Mouse (Mus musculus) adrenal gland, postnatal 14 days (tissue): ENCODE measurements at regions not wholly inside any gene's neighbourhood (a gene's known extent, or its start where the extent isn't known, plus 50 kb on each side); places are given as distances from the start of the nearest gene placed in this dataset.

Source experiments
- DNase-seq: peaks from one replicate; pipeline ENCODE4 v3.0.0; 2021; ENCODE audit warnings: mixed read lengths

DNA sequence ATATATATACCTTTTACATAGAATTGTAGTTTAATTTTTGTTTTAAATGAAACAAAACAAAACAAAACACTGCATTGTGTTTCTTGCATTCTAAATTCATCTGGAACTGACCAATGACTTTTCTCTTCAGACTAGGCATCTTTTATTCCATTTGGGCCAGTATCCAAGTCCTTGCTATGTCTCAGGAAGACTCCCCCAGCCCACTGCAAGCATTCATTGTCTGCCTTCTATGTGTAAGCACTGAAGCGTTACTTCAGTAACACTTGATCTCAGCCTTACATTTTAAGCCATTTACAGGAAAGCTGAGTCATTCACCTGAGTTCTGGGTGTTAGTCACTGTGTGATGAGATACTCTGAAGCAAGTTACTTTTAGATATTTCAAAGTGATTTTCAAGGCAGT lies 425.3 kb upstream of the Ccnh start:
- DNase-seq = no peak

GRCm38 (mm10) chr13:84771956-84772355 lies 417.3 kb upstream of the Ccnh start:
- no peak for DNase-seq

DNA sequence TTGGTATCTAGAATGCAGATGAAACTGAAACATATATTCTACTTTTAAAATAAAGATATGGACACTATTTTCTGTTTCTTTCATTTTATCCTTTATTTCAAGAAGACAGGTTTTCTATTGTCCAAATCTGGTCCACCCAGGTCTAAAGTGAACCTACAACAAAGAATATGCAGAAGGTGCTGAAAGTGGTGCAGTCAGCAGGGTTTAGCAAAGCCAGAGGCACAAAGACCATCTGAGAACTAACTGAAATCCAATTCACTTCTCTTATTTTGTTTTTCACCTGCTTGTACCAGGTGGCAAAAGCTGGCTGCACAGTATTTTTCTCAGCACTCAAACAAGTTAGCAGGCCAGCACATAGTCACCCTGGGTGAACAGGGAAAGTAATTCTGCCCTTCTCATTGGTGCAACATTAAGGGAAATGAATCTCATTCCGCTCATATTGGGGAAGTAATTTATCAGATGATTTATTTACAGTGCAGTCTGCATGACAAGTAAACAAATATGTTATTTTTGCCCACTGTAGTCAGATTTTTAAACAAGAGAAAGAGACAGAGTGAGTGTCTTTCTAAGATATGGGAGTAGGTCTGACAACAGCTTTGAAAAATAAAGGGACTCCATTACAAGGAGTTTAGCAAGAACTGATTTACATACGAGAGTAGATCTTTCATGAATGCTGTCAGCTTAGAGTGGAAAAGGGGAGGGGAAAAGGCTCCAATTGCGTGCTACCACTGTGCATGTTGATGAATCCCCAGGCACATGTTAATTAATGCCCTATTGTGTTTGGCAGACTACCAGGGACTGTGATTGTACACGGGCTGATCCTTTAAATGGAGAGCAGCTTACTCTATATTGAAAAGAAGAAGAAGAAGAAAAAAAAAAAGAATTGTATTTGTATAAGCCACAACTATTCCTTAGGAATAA lies 405.9 kb upstream of the Ccnh start:
- no peak for DNase-seq

DNA sequence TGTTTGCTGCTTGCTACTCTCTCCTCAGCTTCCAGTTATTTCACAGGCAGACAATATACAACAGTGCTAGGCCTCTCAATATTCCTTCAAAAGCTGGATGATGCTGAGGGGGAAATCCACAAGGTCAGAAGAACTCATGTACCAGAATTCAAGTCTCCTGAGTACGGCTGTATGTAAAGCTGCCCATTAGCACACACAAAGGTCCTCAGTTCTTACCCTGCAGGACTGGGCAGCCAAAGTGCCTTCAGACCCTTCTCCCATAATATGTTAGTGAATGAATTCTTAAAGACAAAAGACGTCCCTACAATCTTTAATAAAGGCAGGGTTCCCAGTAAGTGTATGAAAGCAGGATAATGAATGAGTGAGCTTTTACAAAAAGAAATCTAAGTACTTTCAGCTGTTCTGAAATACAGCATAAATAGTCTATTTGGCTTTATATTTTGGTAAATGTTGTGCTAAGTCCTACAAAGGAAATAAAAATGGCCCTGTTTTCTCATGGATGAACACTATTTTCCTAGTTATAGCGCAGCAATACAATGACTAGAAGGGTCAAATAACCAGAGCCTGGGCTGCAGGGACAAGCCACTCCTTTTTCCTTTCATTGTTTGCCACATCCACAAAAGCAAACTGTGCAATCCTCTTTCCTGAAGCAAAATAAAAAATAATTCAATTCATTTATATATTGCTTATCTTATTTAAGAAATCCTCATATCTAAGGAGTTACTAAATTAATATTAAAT lies 384.8 kb upstream of the Ccnh start:
- DNase-seq = no peak

- no peak for DNase-seq
These were observed 384.0 kb upstream of the Ccnh start for GRCm38 (mm10) chr13:84805190-84805589.

DNA sequence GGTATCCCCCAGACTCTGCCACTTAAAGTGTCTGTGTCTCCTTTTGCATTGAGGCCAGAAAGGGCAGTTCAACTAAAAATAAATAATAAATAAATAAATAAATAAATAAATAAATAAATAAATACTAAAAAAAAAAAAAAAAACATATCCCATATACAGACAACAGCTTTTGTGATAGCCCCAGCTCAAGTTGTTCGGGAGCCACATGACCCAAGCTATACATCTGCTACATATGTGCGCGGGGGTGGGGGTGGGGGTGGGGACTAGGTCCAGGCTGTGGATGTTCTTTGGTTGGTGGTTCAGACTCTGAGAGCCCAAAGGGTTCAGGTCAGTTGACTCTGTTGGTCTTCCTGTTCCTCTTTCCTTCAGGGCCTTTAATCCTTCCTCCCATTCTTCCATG lies 379.6 kb upstream of the Ccnh start:
- DNase-seq = no peak
